ENCODE assay signal across 8 mouse cellular contexts in the genomic region with DNA sequence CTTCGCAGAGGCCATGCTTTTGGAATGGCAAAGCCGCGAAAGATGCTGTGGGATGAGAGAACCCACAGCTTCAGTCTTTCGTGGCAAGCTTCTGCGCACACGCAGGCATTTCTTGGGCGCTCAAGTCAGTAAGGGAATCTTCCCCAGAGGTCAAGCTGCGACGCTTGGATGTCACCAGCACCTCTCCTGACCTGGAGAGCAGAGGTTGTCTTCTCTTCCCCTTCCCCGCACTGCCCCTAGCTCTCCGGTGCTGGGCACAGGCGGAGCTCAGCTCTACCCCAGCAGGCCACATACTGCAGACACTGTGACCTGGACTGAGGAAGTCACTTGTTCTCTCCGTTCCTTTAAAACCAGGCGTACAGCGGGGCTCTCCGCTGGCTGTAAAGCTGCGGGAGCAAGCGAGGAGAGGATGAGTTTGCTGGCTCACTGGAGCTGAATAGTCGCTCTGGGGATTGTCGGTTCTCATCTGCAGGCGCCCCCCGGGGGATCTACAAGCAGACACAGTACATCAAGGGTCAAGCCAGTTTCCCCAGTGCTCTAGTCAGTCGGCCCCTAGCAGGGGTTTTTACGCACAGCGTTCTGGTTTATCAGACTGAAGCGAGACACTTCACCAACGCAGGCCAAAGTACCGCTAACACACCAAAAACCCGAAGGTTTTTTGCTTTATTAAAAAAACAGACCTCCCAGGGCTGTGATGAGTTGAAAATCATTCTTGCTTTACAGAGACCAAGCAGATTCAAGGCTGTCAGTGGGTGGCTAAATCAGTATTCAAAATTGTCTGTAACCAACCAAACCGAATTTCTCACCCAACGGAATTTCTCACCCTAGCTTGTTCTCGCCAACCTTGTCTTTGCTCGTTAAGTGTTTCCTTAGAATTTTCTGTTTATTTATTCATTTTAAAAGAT. TPM values are rescaled to one million over a fixed set of nuclear protein-coding genes. Genes with fewer than 3 reads are reported as not detected.
DNase-seq lines count a peak whose midpoint lies in the region; ATAC-seq and TF ChIP-seq lines count a peak whose summit lies in the region.

No protein-coding gene starts in this region.

- H3K27me3 ChIP-seq in heart, embryonic 10.5 days (ENCODE audit: insufficient read depth, poor library complexity, severe bottlenecking): peaks cover 57% of the 10 kb centered on the region
- peaks cover 66% of the 10 kb centered on the region for H3K27me3 ChIP-seq in E14TG2a.4 (ENCODE audit: insufficient read depth, low read length)
- peaks cover 63% of the 10 kb centered on the region for H3K27me3 ChIP-seq in forebrain, embryonic 12.5 days
- peaks cover 76% of the 10 kb centered on the region for H3K27me3 ChIP-seq in liver, embryonic 12.5 days (replicated peaks)
- H3K27me3 ChIP-seq in stomach, embryonic 15.5 days (replicated peaks): peaks cover 43% of the 10 kb centered on the region

- WGBS in heart, embryonic 10.5 days: 2% methylated on average over 33 of the region's 33 CpGs
- under 1% methylated on average over 33 of the region's 33 CpGs for WGBS in forebrain, embryonic 12.5 days
- 3% methylated on average over 33 of the region's 33 CpGs for WGBS in liver, embryonic 12.5 days (ENCODE audit: insufficient replicate concordance)
- 21% methylated on average over 33 of the region's 33 CpGs for WGBS in stomach, embryonic 15.5 days

- ATAC-seq in forebrain, embryonic 12.5 days (ENCODE audit: low FRiP score): no peak
- ATAC-seq in liver, embryonic 12.5 days: no peak
- ATAC-seq in stomach, embryonic 15.5 days (ENCODE audit: insufficient read depth, low FRiP score, low read depth): no peak

- H3K9ac ChIP-seq in forebrain, embryonic 12.5 days: no peak overlapping the region
- 0 out of 2 replicates have a peak overlapping the region, but pooled peaks have one; percentile 2 for H3K9ac ChIP-seq in liver, embryonic 12.5 days
- H3K9ac ChIP-seq in stomach, embryonic 15.5 days: no peak overlapping the region

- peak overlapping the region; percentile 43 for H3K4me2 ChIP-seq in forebrain, embryonic 12.5 days
- H3K4me2 ChIP-seq in liver, embryonic 12.5 days: peak overlapping the region; percentile 62
- H3K4me2 ChIP-seq in stomach, embryonic 15.5 days: peak overlapping the region; percentile 44

- no peaks in the 10 kb centered on the region for H3K36me3 ChIP-seq in heart, embryonic 10.5 days
- no peaks in the 10 kb centered on the region for H3K36me3 ChIP-seq in E14TG2a.4 (ENCODE audit: insufficient read depth, low read length)
- no peaks in the 10 kb centered on the region for H3K36me3 ChIP-seq in forebrain, embryonic 12.5 days (replicated peaks)
- H3K36me3 ChIP-seq in liver, embryonic 12.5 days: no peaks in the 10 kb centered on the region
- no peaks in the 10 kb centered on the region for H3K36me3 ChIP-seq in stomach, embryonic 15.5 days

- no peak for DNase-seq in heart, embryonic 10.5 days (ENCODE audit: low spot score)
- DNase-seq in heart, postnatal 4 days: no peak
- DNase-seq in cerebellum, adult 8-10 months: no peak
- DNase-seq in right cerebral cortex, postnatal 10 days (ENCODE audit: low spot score in 2 of 2): no peak

- H3K4me1 ChIP-seq in heart, embryonic 10.5 days: peaks cover 24% of the 10 kb centered on the region
- peaks cover 39% of the 10 kb centered on the region for H3K4me1 ChIP-seq in E14TG2a.4 (replicated peaks; ENCODE audit: low read depth, low read length)
- H3K4me1 ChIP-seq in forebrain, embryonic 12.5 days: peaks cover 31% of the 10 kb centered on the region
- peaks cover 20% of the 10 kb centered on the region for H3K4me1 ChIP-seq in liver, embryonic 12.5 days
- peaks cover 18% of the 10 kb centered on the region for H3K4me1 ChIP-seq in stomach, embryonic 15.5 days

- no peak for TF ChIP-seq CTCF in E14TG2a.4 (conservative IDR thresholded peaks at IDR 0.05; ENCODE audit: low read length)

- H3K4me3 ChIP-seq in heart, embryonic 10.5 days: peak overlapping the region; percentile 53
- peak overlapping the region; percentile 63 for H3K4me3 ChIP-seq in E14TG2a.4 (replicated peaks; ENCODE audit: low read length)
- H3K4me3 ChIP-seq in forebrain, embryonic 12.5 days (replicated peaks): peak overlapping the region; percentile 20
- peak overlapping the region; percentile 49 for H3K4me3 ChIP-seq in liver, embryonic 12.5 days
- H3K4me3 ChIP-seq in stomach, embryonic 15.5 days (replicated peaks): peak overlapping the region; percentile 21

- H3K9me3 ChIP-seq in heart, embryonic 10.5 days: no peaks in the 10 kb centered on the region
- H3K9me3 ChIP-seq in E14TG2a.4 (ENCODE audit: low read length): no peaks in the 10 kb centered on the region
- H3K9me3 ChIP-seq in forebrain, embryonic 12.5 days: no peaks in the 10 kb centered on the region
- H3K9me3 ChIP-seq in liver, embryonic 12.5 days (replicated peaks): no peaks in the 10 kb centered on the region
- no peaks in the 10 kb centered on the region for H3K9me3 ChIP-seq in stomach, embryonic 15.5 days

- H3K27ac ChIP-seq in heart, embryonic 10.5 days: no peak overlapping the region
- H3K27ac ChIP-seq in forebrain, embryonic 12.5 days: no peak overlapping the region
- H3K27ac ChIP-seq in liver, embryonic 12.5 days: no peak overlapping the region
- H3K27ac ChIP-seq in stomach, embryonic 15.5 days: no peak overlapping the region

RNA-seq across cellular contexts. Expression of a gene that starts 3.2 kb away (rescaled TPM):
- 0.48 and 2.7 TPM in 2 replicates for polyA plus RNA-seq in heart, embryonic 10.5 days (2016; fragmentation: Nextera tagmentation; extraction: Ambion mirVana)
- not detected for total RNA-seq in heart, postnatal 4 days (2021)
- polyA plus RNA-seq in forebrain, embryonic 12.5 days (2016; fragmentation: Nextera tagmentation; extraction: Ambion mirVana): not detected in 2 replicates
- polyA plus RNA-seq in liver, embryonic 12.5 days (2016; fragmentation: Nextera tagmentation; extraction: Ambion mirVana): 0.07 and 0.43 TPM in 2 replicates
- polyA plus RNA-seq in stomach, embryonic 15.5 days (2015; fragmentation: Nextera tagmentation; extraction: Ambion mirVana): 7.7 and 8.1 TPM in 2 replicates

RNA-seq across cellular contexts. Expression of a gene that starts 59.6 kb away (rescaled TPM):
- polyA plus RNA-seq in heart, embryonic 10.5 days (2016; fragmentation: Nextera tagmentation; extraction: Ambion mirVana): 36.1 and 48.1 TPM in 2 replicates
- 10 to 100 TPM; 50.7 to 51.6 TPM for total RNA-seq in heart, postnatal 4 days (2021)
- polyA plus RNA-seq in forebrain, embryonic 12.5 days (2016; fragmentation: Nextera tagmentation; extraction: Ambion mirVana): 88.9 and 94.7 TPM in 2 replicates
- 30.2 and 31.4 TPM in 2 replicates for polyA plus RNA-seq in liver, embryonic 12.5 days (2016; fragmentation: Nextera tagmentation; extraction: Ambion mirVana)
- 72.8 and 76.5 TPM in 2 replicates for polyA plus RNA-seq in stomach, embryonic 15.5 days (2015; fragmentation: Nextera tagmentation; extraction: Ambion mirVana)
